Mouse (Mus musculus) hematopoietic multipotent progenitor cell, adult 10-12 weeks (in vitro differentiated cells): ENCODE results near the gene Dcaf5. TPM values are rescaled to one million over a fixed set of nuclear protein-coding genes. Genes with fewer than 3 reads are reported as not detected.

Experiments
- polyA plus RNA-seq: library from polyadenylated mRNA; stranded (reverse); fragments of >175 nt; gene quantifications from 2 replicates; pipeline ENCODE4 v1.2.3, GENCODE M21; 2012; ENCODE audit warnings: low replicate concordance

Gene Dcaf5
- polyA plus RNA-seq, result 24.3 and 25.0 TPM in 2 replicates

GRCm38 (mm10) chr12:80436336-80436976 is at the start of gene Dcaf5:
Dcaf5 (minus strand) TSS chr12:80436601.

GRCm38 (mm10) chr12:80462942-80463651 is 26.7 kb upstream of the Dcaf5 start, which contains the start of gene Exd2:
Exd2 (plus strand) TSS chr12:80463095.

Other genes starting within 250 kb of the Dcaf5 start
- 117 and 139 TPM in 2 replicates for gene Actn1, start 176.2 kb downstream of the Dcaf5 start, polyA plus RNA-seq
- 3.1 and 6.6 TPM in 2 replicates for gene Exd2, start 26.5 kb upstream of the Dcaf5 start, polyA plus RNA-seq
- gene Galnt16, start 81.7 kb upstream of the Dcaf5 start, polyA plus RNA-seq, result 0.04 TPM in 1 of 2 replicates, not detected in the other
- gene Slc39a9, start 207.3 kb upstream of the Dcaf5 start, polyA plus RNA-seq, result 3.4 and 14.0 TPM in 2 replicates
- 3.0 and 14.1 TPM in 2 replicates for gene Erh, start 207.7 kb upstream of the Dcaf5 start, polyA plus RNA-seq